Mouse (Mus musculus) myocyte (in vitro differentiated cells): Measurements from ENCODE around the gene Olfml2b. TPM values are rescaled to one million over a fixed set of nuclear protein-coding genes. Genes with fewer than 3 reads are reported as not detected.
A peak's percentile ranks its signal among the peaks of the same experiment; 100 is the strongest.

Source experiments
- H3K27me3 ChIP-seq: one replicate; pipeline ENCODE4 v1.6.1; 2011; ENCODE audit not compliant: control insufficient read depth, insufficient read depth, insufficient read length
- H3K36me3 ChIP-seq: one replicate; pipeline ENCODE4 v1.6.1; 2011; ENCODE audit not compliant: control insufficient read depth, insufficient read depth
- H3K4me2 ChIP-seq: one replicate; pipeline ENCODE4 v1.6.1; 2011; ENCODE audit warnings: low read depth, control low read depth
- H3K4me3 ChIP-seq: one replicate; pipeline ENCODE4 v1.5.1; 2011; ENCODE audit warnings: mild to moderate bottlenecking, control low read depth, moderate library complexity
- H3K79me2 ChIP-seq: one replicate; pipeline ENCODE4 v1.6.1; 2011; ENCODE audit not compliant: control insufficient read depth, insufficient read depth
- H3ac ChIP-seq: one replicate; pipeline ENCODE4 v1.6.1; 2011; ENCODE audit not compliant: control insufficient read depth, insufficient read length
- CEBPB ChIP-seq: IDR thresholded peaks from 2 replicates; pipeline ENCODE4 v1.6.1; 2011; ENCODE audit warnings: mild to moderate bottlenecking, moderate library complexity; ENCODE audit not compliant: poor library complexity, insufficient read depth, severe bottlenecking
- E2F4 ChIP-seq: IDR thresholded peaks from one replicate; pipeline ENCODE4 v1.6.1; 2011; ENCODE audit warnings: mild to moderate bottlenecking, control low read depth, moderate library complexity; ENCODE audit not compliant: insufficient read depth
- MAX ChIP-seq: IDR thresholded peaks from one replicate; pipeline ENCODE4 v1.6.1; 2011; ENCODE audit warnings: low read depth, mild to moderate bottlenecking, control low read depth
- MYOD1 ChIP-seq, 3 experiments: IDR thresholded peaks; one replicate each; pipeline ENCODE4 v1.6.1; 2011; ENCODE audit warnings: control low read depth in 2 of 3, low read depth in 2 of 3, mild to moderate bottlenecking in 2 of 3, moderate library complexity in 1 of 3; ENCODE audit not compliant: insufficient read length in 2 of 3, control insufficient read depth in 1 of 3
- MYOG ChIP-seq, 3 experiments: IDR thresholded peaks; one replicate each; pipeline ENCODE4 v1.6.1; 2011; ENCODE audit warnings: control low read depth in 2 of 3, low read depth in 2 of 3, mild to moderate bottlenecking in 2 of 3; ENCODE audit not compliant: insufficient read length in 2 of 3, control insufficient read depth in 1 of 3, insufficient read depth in 1 of 3
- POLR2A ChIP-seq: IDR thresholded peaks from one replicate; pipeline ENCODE4 v1.6.1; 2011; ENCODE audit warnings: low read depth, mild to moderate bottlenecking, control low read depth, moderate library complexity; ENCODE audit not compliant: insufficient read length
- POLR2AphosphoS2 ChIP-seq: IDR thresholded peaks from one replicate; pipeline ENCODE4 v1.6.1; 2011; ENCODE audit warnings: low read depth, control low read depth; ENCODE audit not compliant: insufficient read length
- REST ChIP-seq: IDR thresholded peaks from one replicate; pipeline ENCODE4 v1.6.1; 2011; ENCODE audit warnings: mild to moderate bottlenecking, control low read depth, moderate library complexity; ENCODE audit not compliant: insufficient read depth, insufficient read length
- SRF ChIP-seq: IDR thresholded peaks from one replicate; pipeline ENCODE4 v1.6.1; 2011; ENCODE audit warnings: low read depth; ENCODE audit not compliant: control insufficient read depth, insufficient read length
- TCF12 ChIP-seq: IDR thresholded peaks from one replicate; pipeline ENCODE4 v1.6.1; 2011; ENCODE audit warnings: mild to moderate bottlenecking, control low read depth; ENCODE audit not compliant: poor library complexity, insufficient read depth, severe bottlenecking
- TCF3 ChIP-seq: IDR thresholded peaks from one replicate; pipeline ENCODE4 v1.6.1; 2011; ENCODE audit warnings: low read depth, control low read depth; ENCODE audit not compliant: insufficient read length
- USF1 ChIP-seq: IDR thresholded peaks from one replicate; pipeline ENCODE4 v1.6.1; 2011; ENCODE audit warnings: low read depth, mild to moderate bottlenecking, control low read depth, moderate library complexity
- polyA plus RNA-seq: library from polyadenylated mRNA; unstranded; fragments of >200 nt; fragmentation: generic; extraction: Trizol; gene quantifications from one replicate; pipeline ENCODE4 v1.2.1, GENCODE M21; 2012; ENCODE audit warnings: missing spikeins

Olfml2b gene
- polyA plus RNA-seq, 1 experiment: 69.0 TPM

- Histone ChIP-seq H3K4me2 (no peak overlapping the region), H3ac (no peak overlapping the region), H3K27me3 (no peaks in the 10 kb centered on the region), H3K79me2 (no peaks in the 10 kb centered on the region), H3K4me3 (no peak overlapping the region), H3K36me3 (no peaks in the 10 kb centered on the region)
- TF ChIP-seq MAX (no peak), POLR2A (no peak), MYOG (IDR thresholded peaks at IDR 0.05; ENCODE audit: control insufficient read depth in 1 of 3, insufficient read depth in 1 of 3, insufficient read length in 2 of 3, low read depth in 2 of 3) (no peak), POLR2AphosphoS2 (no peak), USF1 (no peak), CEBPB (no peak), E2F4 (no peak), REST (no peak), MYOD1 (IDR thresholded peaks at IDR 0.05; ENCODE audit: control insufficient read depth in 1 of 3, insufficient read length in 2 of 3, low read depth in 2 of 3) (no peak), TCF3 (no peak), TCF12 (no peak), SRF (no peak)
These were observed 54.4 kb downstream of the Olfml2b start for GRCm38 (mm10) chr1:170698771-170699170.

- H3ac ChIP-seq: no peak overlapping the region
- H3K27me3 ChIP-seq: no peaks in the 10 kb centered on the region
- H3K79me2 ChIP-seq: no peaks in the 10 kb centered on the region
- TF ChIP-seq USF1 (no peak), TCF3 (no peak), E2F4 (no peak), TCF12 (no peak), REST (no peak), POLR2A (no peak), SRF (no peak), POLR2AphosphoS2 (no peak), CEBPB (no peak), MYOG (IDR thresholded peaks at IDR 0.05; ENCODE audit: control insufficient read depth in 1 of 3, insufficient read depth in 1 of 3, insufficient read length in 2 of 3, low read depth in 2 of 3) (no peak), MYOD1 (IDR thresholded peaks at IDR 0.05; ENCODE audit: control insufficient read depth in 1 of 3, insufficient read length in 2 of 3, low read depth in 2 of 3) (no peak), MAX (no peak)
- H3K4me2 ChIP-seq: peak overlapping the region; percentile 27
- no peak overlapping the region for H3K4me3 ChIP-seq
- no peaks in the 10 kb centered on the region for H3K36me3 ChIP-seq
These were observed 55.2 kb downstream of the Olfml2b start for GRCm38 (mm10) chr1:170699553-170699952.

DNA sequence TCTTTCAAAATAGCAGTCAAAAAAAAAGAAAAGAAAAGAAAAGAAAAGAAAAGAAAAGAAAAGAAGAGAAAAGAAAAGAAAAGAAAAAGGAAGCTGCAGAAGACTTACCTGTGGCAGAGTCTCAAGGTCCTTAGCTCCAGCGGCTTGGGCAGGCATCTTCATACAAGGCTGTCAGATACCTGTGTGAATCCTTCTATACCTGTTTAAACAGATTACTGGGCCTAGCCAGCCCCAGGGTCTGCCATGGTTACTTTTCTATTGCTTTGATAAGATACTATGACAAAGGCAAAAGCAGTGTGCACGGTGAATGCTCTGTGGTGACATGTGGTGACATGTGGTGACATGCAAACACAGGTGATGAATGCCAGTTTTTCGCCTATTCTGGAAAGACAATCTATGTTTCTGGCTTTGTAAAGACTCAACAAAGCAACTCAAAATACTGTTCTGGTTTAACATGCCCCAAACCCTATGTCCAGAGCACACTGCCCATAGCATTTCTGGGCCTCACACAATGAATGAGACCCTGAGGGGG is 56.2 kb downstream of the Olfml2b start:
- H3ac ChIP-seq: no peak overlapping the region
- peak overlapping the region; percentile 60 for H3K4me2 ChIP-seq
- H3K79me2 ChIP-seq: no peaks in the 10 kb centered on the region
- H3K36me3 ChIP-seq: no peaks in the 10 kb centered on the region
- no peak overlapping the region for H3K4me3 ChIP-seq
- TF ChIP-seq POLR2AphosphoS2: no peak
- peak in 2 of 3 experiments; percentile 87 to 90 for TF ChIP-seq MYOD1 (IDR thresholded peaks at IDR 0.05; ENCODE audit: control insufficient read depth in 1 of 3, insufficient read length in 2 of 3, low read depth in 2 of 3)
- H3K27me3 ChIP-seq: no peaks in the 10 kb centered on the region

DNA sequence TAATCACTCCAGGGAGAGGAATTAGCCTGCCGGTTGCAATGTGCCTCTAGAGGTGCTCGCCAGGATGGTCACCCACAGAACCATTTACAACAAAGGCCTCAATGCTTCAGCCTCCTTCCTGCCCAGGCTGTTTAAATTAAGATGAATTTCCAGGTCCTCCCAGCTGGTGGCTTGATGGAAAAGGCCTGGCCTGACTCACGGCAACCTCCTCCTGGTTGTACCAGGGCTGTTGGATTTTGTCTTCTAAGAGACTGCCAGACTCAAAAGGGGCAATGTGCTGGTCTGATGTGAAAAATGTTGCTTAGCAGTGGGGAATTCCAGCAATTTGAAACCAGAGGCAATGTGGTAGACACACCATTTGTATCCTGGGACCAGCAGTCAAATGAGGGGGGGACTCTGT is 56.8 kb downstream of the Olfml2b start:
- Histone ChIP-seq H3K36me3 (no peaks in the 10 kb centered on the region), H3K79me2 (no peaks in the 10 kb centered on the region), H3ac (no peak overlapping the region), H3K4me2 (peak overlapping the region; percentile 60), H3K4me3 (no peak overlapping the region), H3K27me3 (no peaks in the 10 kb centered on the region)
- peak; percentile 28 for TF ChIP-seq SRF
- no peak for TF ChIP-seq POLR2A

DNA sequence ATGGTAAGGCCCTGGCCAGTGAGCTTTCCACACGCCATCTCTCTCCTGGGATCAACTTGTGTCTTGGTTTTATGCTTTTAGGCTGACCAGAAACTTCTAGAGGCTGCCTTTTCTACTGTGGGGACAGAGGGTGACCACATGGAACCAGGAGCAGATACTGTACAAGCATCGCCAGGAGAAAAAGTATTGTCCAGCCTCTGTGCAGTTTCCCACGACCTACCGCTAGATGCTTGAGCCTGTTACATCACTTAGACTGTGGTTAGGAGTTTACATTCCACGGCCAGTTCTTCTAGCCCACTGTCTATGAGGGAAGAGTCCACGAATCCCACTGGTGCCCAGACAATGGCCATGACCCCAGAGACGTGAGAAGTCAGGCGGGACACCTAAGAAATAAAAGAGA is 57.2 kb downstream of the Olfml2b start:
- peak overlapping the region; percentile 60 for H3K4me2 ChIP-seq
- no peaks in the 10 kb centered on the region for H3K27me3 ChIP-seq
- no peak overlapping the region for H3ac ChIP-seq
- no peaks in the 10 kb centered on the region for H3K36me3 ChIP-seq
- no peak overlapping the region for H3K4me3 ChIP-seq
- TF ChIP-seq POLR2A: no peak
- TF ChIP-seq POLR2AphosphoS2: no peak
- no peak for TF ChIP-seq MYOD1 (IDR thresholded peaks at IDR 0.05; ENCODE audit: control insufficient read depth in 1 of 3, insufficient read length in 2 of 3, low read depth in 2 of 3)
- H3K79me2 ChIP-seq: no peaks in the 10 kb centered on the region

GRCm38 (mm10) chr1:170702263-170702662 is 57.9 kb downstream of the Olfml2b start:
- peak; percentile 56 for TF ChIP-seq TCF3
- TF ChIP-seq POLR2A: no peak
- peak; percentile 33 to 98 (median 84) for TF ChIP-seq MYOG (IDR thresholded peaks at IDR 0.05; ENCODE audit: control insufficient read depth in 1 of 3, insufficient read depth in 1 of 3, insufficient read length in 2 of 3, low read depth in 2 of 3)
- TF ChIP-seq MYOD1 (IDR thresholded peaks at IDR 0.05; ENCODE audit: control insufficient read depth in 1 of 3, insufficient read length in 2 of 3, low read depth in 2 of 3): peak in 2 of 3 experiments; percentile 97 to 98
- TF ChIP-seq CEBPB: no peak
- TF ChIP-seq REST: peak; percentile 51
- peak; percentile 46 for TF ChIP-seq POLR2AphosphoS2
- peak; percentile 51 for TF ChIP-seq TCF12
- no peak overlapping the region for H3K4me3 ChIP-seq
- no peaks in the 10 kb centered on the region for H3K27me3 ChIP-seq
- H3K79me2 ChIP-seq: no peaks in the 10 kb centered on the region
- H3ac ChIP-seq: no peak overlapping the region
- peak overlapping the region; percentile 60 for H3K4me2 ChIP-seq
- H3K36me3 ChIP-seq: no peaks in the 10 kb centered on the region
